Mouse (Mus musculus) frontal cortex, postnatal 14 days (tissue): ENCODE data around the gene Pum1.
"Not testable (repeated sequence)": the region's sequence is repeated elsewhere in the genome, so short reads cannot be mapped to it uniquely, and the experiment has no call there.

Experiments
- DNase-seq, 2 experiments: peaks; one replicate each; pipeline ENCODE4 v3.0.0; 2022; ENCODE audit warnings: low spot score in 2 of 2

The Pum1 gene

DNA sequence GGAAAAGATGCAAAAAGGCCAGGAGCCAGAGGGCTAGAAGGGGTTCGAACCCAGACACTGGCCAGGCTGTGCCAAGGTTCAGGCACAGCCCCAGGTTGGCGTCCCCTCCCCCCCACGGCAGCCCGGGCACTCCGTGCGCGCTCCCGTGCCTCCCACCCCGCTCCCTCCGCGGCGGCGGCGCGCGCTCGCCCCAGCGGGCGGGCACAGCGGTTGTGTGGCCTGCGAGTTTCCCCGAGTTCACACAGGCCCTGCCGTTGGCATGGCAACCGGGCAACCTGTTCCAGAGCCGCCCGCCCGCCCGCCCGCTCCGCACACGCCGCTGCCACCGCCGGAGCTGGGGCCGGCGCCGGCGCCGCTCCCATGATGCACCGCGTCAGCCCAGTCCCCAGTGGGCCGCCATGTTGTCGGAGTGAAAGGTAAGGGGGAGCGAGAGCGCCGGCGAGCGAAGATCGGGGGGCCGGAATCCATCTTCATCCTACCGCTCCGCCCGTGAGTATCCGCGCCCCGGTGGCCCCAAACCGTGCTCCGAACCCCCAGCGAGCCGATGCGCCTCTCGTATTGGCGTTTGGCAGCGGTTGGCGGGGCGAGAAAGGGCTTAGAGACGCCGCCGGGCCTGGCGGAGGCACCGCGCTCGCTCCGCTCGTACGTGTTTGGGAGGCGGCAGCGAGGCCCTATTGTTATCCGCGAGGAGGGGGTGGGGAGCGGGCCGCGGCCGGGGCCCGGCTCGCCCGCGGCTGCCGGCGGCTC, at the start of gene Pum1:
Pum1 (plus strand) TSS at position 343 of the 747 bp plus-strand sequence.
- DNase-seq, result peak; percentile 74 to 79

GRCm38 (mm10) chr4:130629391-130629790, 33.7 kb upstream of the Pum1 start:
- no peak for DNase-seq

GRCm38 (mm10) chr4:130630232-130630847, 32.8 kb upstream of the Pum1 start:
- DNase-seq, result no peak

DNA sequence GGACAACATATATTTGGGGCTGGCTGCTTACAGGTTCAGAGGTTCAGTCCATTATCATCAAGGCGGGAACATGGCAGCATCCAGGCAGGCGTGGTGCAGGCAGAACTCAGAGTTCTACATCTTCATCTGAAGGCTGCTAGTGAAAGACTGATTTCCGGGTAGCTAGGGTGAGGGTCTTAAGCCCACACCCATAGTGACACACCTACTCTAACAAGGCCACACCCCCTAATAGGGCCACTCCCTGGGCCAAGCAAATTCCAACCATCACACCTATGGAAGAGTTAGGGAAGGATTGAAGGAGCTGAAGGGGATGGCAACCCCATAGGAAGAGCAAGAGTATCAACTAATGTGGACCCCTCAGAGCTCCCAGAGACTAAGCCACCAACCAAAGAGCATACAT, 28.0 kb upstream of the Pum1 start:
- DNase-seq, result not testable (repeated sequence)

DNA sequence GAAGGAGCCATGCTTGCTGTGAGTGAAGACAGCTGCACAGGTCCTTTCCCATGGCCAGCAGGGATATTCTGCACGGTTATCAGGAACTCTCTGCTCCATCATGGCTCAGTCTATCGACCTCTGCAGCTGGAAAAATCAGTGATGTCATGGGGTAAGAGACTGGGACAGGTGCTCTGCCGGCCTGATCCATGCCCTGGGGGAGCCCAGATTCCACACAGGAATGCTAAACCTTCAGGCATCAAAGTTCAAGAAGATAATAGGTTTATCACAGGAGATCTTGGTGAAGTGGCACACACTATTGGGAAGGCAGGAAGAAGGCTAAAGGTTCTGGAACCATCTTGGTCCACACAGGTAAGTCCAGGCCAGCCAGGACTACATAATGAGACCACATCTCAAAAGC, 26.4 kb upstream of the Pum1 start:
- DNase-seq, result no peak

DNA sequence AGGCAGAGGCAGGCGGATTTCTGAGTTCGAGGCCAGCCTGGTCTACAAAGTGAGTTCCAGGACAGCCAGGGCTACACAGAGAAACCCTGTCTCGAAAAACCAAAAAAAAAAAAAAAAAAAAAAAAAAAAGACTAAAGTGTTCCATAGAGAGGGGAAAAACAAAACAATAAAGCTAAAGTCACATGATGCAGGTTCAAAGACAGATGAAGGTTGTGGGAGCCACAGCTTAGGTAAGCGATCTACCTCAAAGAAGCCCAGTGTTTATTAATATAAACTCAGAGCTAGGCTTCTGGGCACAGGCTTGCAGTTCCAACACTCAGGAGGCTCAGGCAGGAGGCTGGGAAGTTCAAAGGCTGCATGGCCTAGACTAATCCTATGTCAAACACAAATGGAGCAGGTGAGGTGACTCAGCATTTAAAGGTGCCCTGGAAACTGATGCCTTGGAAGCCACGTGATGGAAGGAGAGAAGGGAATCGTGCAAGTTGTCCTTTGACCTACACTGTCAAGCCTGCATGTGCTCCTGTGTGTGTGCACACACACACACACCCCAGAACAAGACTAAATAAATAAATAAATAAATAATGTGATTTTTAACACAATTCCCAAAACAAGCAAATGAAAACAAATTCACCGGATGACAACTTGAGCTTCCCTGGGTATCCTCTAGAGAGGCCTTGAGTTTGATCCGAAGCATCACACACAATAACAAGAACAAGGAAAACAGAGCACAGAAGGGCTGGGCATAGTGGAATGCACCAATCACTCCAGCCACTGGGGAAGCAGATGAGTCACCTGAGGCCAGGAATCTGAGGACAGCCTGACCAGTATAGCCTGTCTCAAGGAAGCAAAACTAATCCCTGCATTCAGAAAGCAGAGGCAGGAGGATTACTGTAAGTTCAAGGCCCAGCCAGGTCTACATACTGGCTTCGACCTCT, 25.4 kb upstream of the Pum1 start:
- DNase-seq, result no peak

DNA sequence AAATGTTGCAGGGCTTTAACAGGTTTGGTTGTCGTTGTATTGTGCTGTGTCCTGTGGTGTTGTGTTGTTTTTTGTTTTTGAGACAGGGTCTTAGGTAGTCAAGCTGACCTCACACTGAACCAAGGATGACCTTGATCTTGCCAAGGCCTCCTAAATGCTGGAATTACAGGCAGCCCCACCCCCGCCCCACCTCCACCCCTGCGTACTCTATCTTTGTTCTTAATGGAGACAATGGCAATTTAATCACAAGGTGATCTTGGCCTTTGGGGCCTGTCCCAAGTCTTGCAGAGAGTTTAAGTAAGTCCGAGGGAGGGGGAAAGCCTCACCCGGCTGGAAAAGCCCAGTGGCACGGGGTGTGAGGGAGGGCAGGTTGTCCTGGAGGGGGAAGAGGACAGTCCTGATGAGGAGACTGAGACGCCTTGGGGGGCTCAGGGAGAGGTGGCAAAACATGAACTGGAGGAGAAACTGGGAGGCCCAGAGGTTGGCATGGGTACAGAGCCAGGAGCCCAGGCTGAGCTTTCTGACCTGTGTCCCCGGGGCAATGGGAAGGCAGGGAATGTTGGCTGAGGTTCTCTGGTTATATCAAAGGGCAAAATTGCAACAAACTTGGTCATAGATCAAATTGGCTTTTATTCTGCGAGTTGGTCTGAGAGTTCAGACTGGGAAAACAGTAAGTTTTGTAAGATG, 22.9 kb upstream of the Pum1 start:
- no peak for DNase-seq

DNA sequence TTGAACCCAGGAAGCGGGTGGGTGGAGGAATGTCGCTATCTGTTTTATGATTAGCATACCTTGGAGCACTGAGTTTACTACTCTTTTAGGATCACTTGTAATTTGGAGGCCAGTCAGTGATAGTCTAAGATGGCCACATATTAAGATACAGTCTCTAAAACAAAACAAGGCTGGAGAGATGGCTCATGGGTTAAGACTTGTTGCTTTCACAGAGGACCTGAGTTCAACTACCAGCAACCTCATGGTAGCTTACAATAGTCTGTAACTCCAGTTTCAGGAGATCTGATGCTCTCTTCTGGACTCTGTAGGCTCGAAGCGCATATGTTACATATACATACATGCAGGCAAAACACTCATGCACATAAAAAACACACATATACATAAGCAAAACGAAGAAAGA, 20.7 kb upstream of the Pum1 start:
- no peak for DNase-seq

DNA sequence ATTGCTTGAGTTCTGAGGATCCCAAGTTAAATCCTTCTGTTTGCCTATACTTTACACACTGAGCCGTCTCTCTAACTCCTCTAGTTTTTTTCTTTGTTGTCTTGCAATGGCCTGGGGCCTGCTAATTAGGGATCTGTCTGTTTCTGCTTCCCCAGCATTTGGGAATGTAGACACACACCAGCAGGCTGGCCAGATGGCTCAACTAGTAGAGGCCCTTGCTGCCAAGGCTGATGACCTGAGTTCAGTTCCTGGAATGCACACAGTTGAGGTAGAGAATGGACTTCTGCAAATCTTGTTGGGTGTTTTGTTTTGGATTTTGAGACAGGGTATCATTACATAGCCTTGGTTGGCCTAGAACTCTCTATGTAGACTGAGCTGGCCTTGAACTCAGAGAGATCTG, 17.7 kb upstream of the Pum1 start:
- DNase-seq, result no peak

DNA sequence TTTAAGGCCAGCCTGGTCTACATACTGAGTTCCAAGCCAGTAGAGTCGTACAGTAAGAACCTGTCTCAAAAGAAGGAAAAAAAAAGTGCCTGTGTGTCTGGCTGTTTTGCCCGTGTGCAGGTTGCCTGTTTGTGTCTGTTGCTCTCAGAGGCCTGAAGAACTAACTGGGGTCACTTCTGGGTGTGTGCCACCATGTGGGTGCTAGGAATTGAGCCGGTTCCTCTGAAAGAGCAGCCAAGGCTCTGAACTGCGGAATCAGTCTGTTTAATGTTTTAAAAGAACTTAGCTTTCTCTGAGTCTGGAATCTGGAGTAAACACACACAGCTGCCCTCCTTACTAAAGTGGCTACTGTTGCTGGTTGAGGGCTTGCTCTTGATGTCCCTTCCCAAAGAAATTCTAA, 11.8 kb upstream of the Pum1 start:
- DNase-seq, result no peak

DNA sequence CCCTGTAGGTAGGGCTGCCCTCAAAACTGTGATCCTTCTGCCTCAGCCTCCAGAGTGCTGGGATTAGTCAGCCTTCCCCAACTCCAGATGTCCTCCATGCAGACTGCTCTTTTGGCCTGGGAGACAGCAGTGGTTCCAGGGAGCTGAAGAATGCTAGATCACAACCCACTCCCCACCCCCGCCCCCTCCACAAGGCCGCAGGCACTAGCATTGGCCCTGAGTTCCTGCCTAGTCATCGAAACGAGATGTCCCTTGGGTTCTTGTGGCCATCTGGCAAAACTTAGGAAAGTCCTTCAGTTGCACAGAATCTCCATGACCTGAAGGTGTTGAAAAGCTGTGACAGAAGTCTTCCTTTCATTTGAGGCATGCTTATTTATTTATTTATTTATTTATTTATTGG, 10.6 kb upstream of the Pum1 start:
- no peak for DNase-seq

- no peak for DNase-seq
These were observed 5.1 kb upstream of the Pum1 start for GRCm38 (mm10) chr4:130657820-130658565.

DNA sequence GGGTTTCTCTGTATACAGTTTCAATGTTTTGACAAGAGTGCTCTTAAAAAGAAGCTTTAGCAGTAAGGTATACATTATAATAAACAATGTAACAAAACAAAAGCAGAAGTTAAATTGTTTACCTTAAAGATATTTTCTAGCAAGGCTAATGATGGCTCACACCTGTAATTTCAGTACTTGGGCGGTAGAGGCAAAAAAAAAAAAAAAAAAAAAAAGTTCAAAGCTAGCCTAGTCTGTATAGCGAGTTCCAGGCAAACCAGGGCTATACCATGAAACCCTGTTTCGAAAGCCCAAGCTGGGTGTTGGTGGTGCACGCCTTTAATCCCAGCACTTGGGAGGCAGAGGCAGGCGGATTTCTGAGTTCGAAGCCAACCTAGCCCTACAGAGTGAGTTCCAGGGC, 3.7 kb upstream of the Pum1 start:
- no peak for DNase-seq

GRCm38 (mm10) chr4:130660106-130660505, 3.0 kb upstream of the Pum1 start:
- DNase-seq, result no peak

DNA sequence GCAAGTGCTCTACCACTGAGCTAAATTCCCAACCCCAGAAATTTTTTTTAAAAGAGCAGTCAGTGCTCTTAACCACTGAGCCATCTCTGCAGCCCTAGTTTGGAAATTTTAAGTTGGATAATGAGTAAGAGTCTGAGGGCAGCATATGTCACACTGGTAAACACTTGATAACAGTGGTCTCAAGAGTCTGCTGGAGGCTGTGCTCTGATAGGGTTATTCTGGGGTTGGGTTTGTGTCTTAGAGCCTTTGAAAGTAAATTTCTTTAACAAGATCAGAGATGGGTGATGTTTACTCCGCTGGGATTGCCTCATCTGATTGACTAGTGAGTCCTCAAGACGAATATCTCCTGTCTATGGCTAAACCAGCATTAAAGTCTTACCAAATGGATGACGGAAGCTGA, 2.0 kb upstream of the Pum1 start:
- no peak for DNase-seq

DNA sequence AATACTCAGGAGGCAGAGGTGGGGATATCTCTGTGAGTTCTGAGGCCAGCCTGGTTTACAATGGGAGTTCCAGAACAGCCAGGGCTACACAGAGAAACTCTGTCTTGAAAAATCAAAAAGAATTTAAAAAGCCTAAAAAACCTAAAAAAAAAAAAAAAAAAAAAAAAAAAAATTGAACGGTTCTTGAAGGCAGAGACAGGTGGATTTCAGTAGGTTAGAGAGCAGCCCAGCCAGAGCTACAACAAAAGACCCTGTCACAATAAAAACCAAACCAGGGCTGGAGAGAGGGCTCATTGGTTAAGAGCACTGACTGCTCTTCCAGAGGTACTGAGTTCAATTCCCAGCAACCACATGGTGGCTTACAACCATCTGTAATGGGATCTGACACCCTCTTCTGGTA, 816 bp upstream of the Pum1 start:
- DNase-seq, result not testable (repeated sequence)

- peak; percentile 16 to 24 for DNase-seq
These were observed 785 bp downstream of the Pum1 start for GRCm38 (mm10) chr4:130663810-130664401.

GRCm38 (mm10) chr4:130664414-130665029, 1.4 kb downstream of the Pum1 start:
- DNase-seq, result no peak

GRCm38 (mm10) chr4:130665176-130665575, 2.1 kb downstream of the Pum1 start:
- no peak for DNase-seq

DNA sequence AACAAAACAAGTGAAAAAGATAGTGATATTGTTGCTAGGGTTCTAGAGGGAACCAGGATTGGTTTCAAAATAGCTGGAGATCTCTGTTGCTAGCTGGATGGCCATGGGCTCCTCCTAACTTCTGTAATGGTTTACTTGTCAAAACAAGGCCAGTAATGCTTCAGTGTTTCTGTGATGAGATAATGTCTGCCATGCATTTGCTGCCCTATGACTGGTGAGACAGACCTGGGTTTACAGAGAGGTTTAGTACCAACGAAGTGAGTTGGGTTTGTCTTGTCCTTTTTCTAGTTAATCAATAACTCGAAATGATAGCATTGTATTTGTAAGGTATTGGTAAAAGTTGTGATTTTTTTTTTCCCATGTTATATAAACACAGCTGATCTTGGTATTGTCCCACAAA, 4.6 kb downstream of the Pum1 start:
- DNase-seq, result no peak
